Mouse (Mus musculus) naive thymus-derived CD4-positive, alpha-beta T cell, adult 2 months (primary cell): ENCODE measurements around the gene Zrsr2.

Experiments
- DNase-seq: peaks from one replicate; pipeline ENCODE4 v3.0.0-alpha.2; 2011; ENCODE audit warnings: low read depth

The Zrsr2 gene

DNA sequence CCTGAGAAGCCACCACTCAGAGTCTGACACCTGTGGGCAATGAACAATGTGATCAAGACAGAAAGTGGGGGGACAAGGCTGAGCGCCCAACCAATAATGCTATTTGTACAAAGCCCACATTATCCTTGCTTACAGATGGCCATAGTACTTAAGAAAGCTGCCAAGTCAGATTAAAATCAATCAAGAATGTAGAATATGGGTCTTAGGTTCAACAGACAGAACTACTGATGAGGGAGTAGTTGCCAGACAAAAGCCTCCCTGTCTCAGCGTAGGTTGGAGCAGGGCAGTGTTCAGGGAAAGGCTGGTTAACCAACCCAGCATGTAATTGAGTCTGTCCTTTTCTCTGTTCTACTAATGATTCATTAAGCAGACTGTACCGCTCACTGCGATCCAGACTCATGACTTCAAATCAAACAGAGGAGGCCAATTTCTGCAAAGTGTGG lies 72.9 kb downstream of the Zrsr2 start:
- no peak for DNase-seq
